Mouse (Mus musculus): ENCODE measurements at regions not wholly inside any gene's neighbourhood (a gene's known extent, or its start where the extent isn't known, plus 50 kb on each side); places are given as distances from the start of the nearest gene placed in this dataset.

GRCm38 (mm10) chr13:10527251-10527650 lies 166.6 kb upstream of the Chrm3 start:
- no peak for DNase-seq (ENCODE audit: low read depth)

GRCm38 (mm10) chr13:10526470-10527207 lies 166.0 kb upstream of the Chrm3 start:
- no peak for DNase-seq (ENCODE audit: low read depth)

GRCm38 (mm10) chr13:10504211-10504610 lies 143.6 kb upstream of the Chrm3 start:
- DNase-seq (ENCODE audit: low read depth) = no peak

GRCm38 (mm10) chr13:10455323-10455722 lies 94.7 kb upstream of the Chrm3 start:
- no peak for DNase-seq (ENCODE audit: low read depth)

- DNase-seq (ENCODE audit: low read depth) = no peak
These were observed 94.0 kb upstream of the Chrm3 start for GRCm38 (mm10) chr13:10454667-10455066.

- no peak for DNase-seq (ENCODE audit: low read depth)
These were observed 90.4 kb upstream of the Chrm3 start for GRCm38 (mm10) chr13:10451057-10451456.

- DNase-seq (ENCODE audit: low read depth) = no peak
These were observed 88.9 kb upstream of the Chrm3 start for GRCm38 (mm10) chr13:10449502-10449901.

GRCm38 (mm10) chr13:10447806-10448205 lies 87.2 kb upstream of the Chrm3 start:
- DNase-seq (ENCODE audit: low read depth) = no peak

GRCm38 (mm10) chr13:10445679-10446078 lies 85.0 kb upstream of the Chrm3 start:
- no peak for DNase-seq (ENCODE audit: low read depth)

Data from naive thymus-derived CD4-positive, alpha-beta T cell, adult 2 months (primary cell).